Mouse (Mus musculus): Measurements from ENCODE around the gene Zranb3.
"Not testable (repeated sequence)": the region's sequence is repeated elsewhere in the genome, so short reads cannot be mapped to it uniquely, and the experiment has no call there.

Zranb3 gene

DNA sequence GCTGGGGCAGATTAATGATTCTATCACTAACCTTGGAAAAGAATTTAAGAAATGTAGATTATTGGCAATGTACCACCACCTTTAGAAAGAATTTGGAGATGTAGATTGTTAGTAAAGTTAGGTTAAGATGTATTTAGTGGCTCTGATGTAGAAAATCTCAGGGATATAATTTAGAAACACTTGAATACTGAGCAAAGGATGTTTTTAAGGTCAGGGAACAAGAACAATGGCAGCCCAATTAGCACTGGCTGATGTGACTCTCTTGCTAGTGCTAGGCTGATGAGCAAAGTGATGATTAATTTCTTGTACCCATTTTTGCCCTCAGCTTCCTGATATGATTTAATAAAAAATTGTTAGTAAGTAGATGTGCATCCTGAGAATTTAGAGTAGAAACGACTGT is 41.4 kb downstream of the Zranb3 start:
- in situ Hi-C loops (cut with MboI; ENCODE audit: unreplicated experiment in 2 of 2), result no loop called here

DNA sequence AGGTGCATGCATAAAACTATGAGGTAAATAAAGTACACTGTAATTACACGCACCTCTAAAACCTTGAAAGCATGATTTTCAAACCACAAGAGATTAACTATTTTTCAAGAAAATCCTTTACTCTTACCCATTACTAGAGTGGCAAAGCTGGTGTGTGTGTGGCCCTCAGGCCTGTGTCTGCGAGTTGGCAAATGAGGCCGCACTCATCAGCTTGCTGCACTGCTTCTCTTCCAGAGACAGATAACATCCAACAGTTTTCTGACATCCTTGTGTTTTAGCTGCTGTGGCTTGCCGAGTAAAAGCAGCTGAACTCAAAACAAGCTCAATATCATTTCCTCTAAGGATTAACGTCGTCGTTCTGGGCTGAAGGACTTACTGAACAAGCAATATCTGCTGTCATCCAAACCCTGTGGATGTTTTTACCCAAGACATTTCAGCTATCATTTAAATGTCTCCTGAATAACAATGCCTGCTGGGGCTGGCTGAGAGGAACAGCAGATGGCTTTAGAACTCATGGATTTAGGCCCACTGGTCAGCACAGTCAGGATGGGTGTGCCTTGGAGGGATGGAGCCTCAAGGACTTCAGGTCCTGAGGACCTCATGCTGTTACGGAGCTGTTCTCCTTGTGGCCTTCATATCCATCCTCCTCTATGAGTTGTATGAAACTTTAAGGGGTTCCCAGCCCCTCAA is 42.0 kb downstream of the Zranb3 start:
- in situ Hi-C loops (cut with MboI; ENCODE audit: unreplicated experiment in 2 of 2), result no loop called here

DNA sequence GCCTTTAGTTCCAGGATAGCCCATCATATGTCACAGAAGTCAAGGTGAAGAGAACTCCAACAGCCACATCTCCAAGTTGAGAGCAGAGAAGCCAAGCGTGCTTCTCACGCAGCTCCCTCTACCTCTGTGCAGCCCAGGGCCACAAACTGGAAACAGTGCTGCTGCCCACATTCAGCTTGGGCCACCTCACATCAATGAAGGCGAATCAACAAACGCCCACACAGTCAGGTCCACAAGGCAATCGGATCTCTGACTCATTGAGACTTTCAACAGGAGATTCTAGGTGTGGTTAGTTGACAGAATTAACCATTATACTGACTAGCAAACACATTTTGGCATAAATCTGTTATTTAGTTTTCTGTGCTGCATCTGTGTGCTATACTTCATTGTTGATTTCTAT is 44.2 kb downstream of the Zranb3 start:
- in situ Hi-C loops (cut with MboI; ENCODE audit: unreplicated experiment in 2 of 2), result no loop called here

DNA sequence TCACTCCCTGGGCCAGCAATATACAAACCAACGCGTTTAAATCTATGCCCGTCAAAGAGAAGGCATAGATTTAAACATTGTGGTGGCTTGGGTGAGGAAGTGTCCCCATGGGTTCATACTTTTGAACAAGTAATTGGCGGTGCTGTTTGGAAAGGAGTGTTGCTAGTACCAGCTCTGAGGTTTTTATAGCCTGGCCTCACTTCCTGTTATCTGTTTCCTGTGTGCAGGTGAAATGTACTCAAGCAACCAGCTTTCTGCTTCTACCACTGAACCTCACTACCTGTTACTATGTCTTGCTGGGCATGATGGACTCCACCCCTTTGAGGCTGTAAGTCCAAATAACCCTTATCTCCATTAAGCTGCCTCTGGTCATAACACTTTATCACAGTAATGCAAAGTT is 45.6 kb downstream of the Zranb3 start:
- in situ Hi-C loops (cut with MboI; ENCODE audit: unreplicated experiment in 2 of 2), result no loop called here

DNA sequence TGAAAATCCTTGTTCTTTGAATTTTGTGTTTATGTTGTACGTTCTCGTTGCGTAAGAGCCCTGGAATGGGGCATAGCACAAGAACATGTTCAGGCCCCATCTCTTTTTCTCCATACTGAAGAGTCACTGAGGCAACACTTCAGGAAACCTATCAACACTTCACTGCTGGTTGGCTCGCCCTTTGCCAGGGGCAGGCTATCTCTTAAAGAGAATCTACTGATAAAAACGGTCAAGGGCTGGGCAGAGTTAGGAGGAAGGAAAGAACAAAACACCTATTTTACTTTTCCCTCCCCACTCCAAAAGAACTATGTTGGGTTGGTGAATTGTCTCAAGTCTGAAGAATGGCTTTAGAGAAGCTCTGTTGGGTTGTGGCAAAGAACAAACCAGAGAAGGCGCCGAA is 55.9 kb downstream of the Zranb3 start:
- in situ Hi-C loops (cut with MboI; ENCODE audit: unreplicated experiment in 2 of 2), result no loop called here

DNA sequence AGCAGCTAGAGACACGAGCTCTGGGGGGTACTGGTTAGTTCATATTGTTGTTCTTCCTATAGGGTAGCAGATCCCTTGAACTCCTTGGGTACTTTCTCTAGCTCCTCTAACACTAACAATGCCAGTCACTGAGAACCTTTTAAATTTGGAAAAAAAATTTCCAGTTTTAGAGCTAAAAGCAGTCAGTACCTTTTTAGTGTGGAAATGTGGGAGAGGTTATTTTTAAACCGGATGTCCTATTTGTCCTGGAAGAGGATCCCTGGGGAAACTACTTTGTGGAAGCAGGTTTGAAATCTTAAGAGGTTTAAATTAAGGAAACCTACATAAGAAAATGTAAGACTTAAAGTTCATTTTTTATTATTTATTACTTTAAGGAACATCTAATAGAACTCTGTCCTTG is 56.4 kb downstream of the Zranb3 start:
- in situ Hi-C loops (cut with MboI; ENCODE audit: unreplicated experiment in 2 of 2), result no loop called here

DNA sequence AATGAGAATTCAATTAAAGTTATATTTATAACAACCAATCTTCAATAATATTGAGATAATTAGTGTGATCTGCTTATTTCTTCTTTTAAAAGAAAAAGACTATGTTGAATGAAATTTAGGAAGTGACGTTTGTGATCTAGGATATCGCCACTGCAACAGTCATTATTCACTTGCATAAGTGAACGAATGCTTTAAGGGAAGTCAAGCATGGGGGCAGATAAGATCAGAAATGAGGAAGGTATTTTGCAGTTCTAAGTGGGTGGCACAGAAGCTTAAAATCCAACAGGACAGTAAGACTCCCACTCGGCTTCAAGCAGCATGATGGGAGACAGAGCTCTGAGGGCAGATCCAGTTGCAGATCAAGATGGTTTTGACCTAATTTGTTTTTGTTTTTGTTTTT is 58.7 kb downstream of the Zranb3 start:
- in situ Hi-C loops (cut with MboI; ENCODE audit: unreplicated experiment in 2 of 2), result no loop called here

DNA sequence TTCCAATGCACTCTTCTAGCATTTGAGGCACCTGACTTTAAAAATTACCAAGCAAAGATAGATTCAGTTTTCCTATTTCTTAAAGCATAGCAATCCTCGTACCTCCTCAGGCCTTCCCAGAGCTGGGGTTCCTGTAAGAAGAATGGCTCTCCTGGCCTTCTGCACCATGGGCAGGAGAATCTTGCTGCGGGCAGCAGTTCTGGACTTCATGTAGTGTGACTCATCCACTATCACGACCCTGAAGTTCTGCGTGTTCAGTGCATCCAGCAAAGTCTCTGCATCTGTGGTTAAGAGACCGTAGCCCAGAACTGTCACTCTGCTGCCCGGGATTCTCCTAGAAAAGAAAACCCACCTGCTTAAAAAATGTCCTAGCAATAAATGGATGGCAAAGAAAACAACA is 66.6 kb downstream of the Zranb3 start:
- in situ Hi-C loops (cut with MboI; ENCODE audit: unreplicated experiment in 2 of 2), result no loop called here

DNA sequence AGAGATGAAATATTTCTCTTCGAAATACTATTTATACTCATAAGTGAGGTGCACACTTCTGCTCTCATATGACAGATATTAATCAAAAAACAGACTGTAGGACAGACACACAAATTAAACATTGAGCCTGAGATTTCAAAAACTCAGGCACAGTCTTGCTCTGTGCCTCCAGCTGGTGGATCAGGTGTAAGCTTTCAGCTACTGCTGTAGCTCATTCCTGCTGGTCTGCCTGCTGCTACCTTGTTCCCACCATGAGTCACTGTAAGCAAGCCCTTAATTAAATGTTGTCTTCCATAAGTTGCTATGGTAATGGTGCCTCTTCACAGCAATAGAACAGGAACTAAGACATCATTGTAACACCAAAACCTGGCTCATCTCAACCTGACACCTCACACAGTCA is 70.7 kb downstream of the Zranb3 start:
- in situ Hi-C loops (cut with MboI; ENCODE audit: unreplicated experiment in 2 of 2), result no loop called here

DNA sequence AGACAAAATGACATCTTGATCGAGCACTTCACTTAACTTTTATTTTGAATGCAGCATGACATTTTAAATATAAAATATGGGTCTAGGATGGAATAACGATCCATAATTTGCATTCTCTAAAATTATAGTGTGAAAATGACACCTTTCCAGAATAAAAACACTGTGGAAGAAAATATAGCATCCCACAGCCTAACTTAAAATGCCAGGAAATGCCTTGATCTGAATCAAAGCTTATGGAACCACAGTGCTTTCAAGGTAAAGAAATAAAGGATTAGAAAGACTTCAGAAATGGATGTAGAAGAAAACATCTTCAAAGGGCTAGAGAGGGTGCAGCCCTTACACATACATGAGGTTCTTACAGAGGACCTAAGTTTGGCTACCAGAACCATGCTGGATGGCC is 71.3 kb downstream of the Zranb3 start:
- in situ Hi-C loops (cut with MboI; ENCODE audit: unreplicated experiment in 2 of 2), result no loop called here

DNA sequence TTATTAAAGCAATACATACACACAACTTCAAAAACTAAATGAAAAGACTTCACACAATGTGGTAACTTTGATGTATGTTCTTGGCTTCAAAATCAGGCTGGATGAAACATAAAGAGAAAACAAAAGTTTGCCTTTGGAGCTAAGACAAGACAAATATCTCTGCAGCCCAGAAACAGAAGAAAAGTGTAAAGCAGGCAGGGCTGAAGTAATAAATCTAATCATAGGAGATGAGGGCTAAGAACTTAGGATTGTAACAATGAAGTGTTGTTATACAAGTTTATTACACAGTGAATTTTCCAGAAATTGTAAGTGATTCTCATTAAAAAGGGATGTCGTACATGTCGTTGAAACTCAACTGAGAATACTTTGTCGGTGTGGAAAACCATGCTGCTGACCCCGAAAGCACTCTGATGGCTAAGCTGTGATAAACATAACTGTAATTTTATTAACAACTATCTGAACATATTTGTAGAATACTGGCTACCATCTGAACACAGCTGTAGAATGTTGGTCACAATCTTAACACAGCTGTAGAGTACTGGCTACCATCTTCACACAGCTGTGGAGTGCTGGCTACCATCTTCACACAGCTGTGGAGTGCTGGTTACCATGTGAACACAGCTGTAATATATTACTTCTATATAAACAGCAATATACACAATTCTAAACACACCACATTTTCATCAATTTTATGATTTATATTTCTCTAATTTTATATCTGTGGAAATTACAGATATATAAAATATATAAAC is 78.3 kb downstream of the Zranb3 start:
- in situ Hi-C loops (cut with MboI; ENCODE audit: unreplicated experiment in 2 of 2), result no loop called here

DNA sequence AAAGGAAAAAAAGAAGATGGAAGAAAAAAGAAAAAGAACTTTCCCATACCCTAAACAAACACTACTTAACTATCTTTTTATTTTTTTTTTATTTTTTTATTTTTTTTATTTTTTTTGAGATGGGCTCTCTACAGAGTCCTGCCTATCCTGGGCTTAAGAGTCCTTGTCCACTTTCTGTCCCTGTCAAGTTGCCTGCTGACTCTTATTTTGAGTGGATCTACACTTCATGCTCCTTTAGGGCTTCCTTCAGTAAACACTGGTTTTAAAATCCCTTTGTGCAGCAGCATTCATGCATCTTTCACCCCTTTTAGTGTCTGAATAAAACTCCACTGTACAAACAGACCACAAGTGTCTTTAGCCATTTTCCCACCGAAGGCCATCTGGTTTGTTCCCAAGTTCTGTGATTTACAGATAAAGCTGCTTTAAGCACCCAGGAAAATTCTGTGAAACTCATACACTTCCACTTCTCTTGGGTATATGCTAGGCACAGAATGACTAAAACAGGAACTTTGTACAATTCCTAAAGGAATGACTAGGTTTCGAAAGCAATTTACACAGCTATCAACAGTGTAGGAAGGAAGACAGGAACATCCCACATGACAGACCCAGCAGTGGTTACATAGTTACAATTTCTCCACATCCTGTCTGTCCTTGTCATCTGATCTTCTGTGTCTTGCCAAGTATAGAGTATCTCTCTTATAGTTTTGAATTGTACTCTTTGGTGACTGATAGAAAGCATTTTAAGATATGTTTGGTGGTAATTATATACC is 82.7 kb downstream of the Zranb3 start:
- in situ Hi-C loops (cut with MboI; ENCODE audit: unreplicated experiment in 2 of 2), result no loop called here

DNA sequence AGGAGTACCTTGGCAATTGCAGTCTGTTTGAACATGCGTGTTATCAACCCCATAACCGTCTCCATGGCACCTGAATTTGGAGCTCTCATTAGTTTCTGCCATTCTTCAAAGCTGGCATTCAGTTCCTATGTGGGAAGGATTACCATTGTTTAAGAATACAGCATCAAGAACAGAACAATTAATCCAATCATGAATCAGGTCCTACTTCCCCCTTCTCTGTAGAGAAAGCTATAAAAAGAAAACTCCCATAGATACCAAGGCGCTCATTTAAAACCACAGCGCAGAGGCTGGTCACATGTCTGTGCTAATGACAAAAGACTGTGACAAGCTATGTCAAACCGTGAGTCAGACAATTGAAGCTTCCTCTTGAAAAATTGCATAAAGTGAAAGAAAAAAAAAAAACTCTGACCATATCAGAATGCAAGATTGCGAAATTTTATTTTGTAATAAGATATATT is 86.8 kb downstream of the Zranb3 start:
- in situ Hi-C loops (cut with MboI; ENCODE audit: unreplicated experiment in 2 of 2), result no loop called here

DNA sequence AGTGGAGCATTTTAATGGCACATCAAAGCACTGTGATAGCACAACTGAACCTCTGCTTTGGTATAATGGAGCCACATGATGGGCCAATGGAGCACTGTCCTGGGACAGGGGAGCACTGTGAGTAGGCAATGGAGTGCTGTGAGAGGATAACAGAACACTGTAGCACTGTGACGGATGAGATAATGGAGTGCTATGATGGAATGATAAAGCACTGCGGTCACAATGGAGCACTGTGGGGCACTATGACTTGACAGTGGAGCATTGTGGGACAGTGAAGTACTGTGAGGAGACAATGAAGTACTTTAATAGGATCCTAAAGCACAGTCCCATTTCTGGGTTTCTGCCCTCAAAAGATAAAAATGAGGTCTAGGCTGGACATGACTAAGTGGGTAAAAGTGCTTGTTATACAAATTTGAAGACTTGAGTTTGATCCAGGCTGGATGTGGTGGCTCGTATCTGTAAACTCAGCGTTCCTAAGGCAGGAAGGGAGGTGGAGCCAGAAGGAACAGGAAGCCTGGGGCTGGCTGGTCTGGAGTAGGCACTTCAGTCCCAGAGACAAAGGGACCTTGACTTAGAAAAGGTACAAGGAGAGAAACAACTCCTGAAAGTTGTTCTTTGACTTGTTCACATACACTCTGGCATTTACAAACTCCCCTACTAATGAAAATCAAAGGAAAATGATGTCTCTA is 89.0 kb downstream of the Zranb3 start:
- in situ Hi-C loops (cut with MboI; ENCODE audit: unreplicated experiment in 2 of 2), result no loop called here

DNA sequence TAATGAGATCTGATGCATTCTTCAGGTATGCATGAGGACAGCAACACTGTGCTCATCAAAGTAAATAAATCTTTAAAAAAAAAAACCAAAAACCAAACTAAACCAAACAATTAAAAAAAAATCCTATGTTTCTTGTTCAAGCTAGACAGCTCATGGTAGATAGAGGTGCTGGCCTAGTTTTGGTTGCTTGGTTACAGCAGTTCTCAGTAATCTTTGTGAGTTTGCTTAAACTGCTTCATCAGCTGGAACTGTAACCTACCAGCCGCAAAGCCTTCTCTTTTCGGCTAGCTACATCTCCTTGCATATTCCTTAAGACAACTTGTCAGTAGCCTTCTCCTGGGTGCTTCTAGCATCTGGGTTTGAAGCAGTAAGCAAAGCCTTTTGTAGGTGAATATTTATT is 93.1 kb downstream of the Zranb3 start:
- in situ Hi-C loops (cut with MboI; ENCODE audit: unreplicated experiment in 2 of 2), result no loop called here

DNA sequence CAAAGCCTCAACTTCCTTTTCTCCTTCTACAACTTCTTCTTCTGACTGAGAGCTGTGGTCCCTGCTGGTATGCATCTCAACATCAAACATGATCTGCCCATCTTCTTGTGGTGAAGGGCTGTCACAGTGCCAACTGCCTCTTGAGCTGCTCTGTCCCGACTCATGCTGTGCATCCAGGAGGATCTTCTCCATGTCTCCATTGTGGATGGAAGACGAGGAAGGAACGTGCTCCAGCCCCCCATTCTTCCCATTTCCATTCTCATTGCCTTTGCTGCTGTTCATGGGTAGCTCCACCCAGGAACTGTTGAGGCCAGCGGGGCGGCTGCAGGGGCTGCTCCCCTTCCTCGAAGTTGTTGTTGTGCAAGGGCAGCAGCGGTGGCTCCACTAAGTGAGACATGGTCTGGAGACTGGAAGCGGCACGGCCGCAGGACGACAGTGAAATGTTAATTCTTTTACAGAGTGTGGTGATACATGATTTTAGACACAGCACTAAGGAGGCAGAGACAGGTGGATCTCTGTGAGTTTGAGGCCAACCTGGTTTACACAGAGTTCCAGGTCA is 96.7 kb downstream of the Zranb3 start:
- in situ Hi-C loops (cut with MboI; ENCODE audit: unreplicated experiment in 2 of 2), result not testable (repeated sequence)

DNA sequence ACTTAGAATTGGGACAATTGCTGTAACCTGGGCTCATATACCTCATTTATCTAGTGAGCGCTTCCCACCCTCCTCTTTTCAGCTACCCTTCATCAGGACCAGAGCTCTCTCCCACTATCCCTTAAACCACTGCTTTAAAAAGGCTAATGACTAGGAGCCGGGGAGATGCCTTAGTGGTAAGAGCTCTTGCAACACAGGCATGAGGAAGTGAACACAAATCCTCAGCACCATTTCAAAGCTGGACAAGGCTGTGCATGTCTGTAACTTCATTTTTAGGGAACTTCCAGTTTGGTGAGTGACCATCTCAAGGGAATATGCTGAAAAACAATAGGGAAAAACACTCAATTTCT is 98.5 kb downstream of the Zranb3 start:
- in situ Hi-C loops (cut with MboI; ENCODE audit: unreplicated experiment in 2 of 2), result no loop called here

DNA sequence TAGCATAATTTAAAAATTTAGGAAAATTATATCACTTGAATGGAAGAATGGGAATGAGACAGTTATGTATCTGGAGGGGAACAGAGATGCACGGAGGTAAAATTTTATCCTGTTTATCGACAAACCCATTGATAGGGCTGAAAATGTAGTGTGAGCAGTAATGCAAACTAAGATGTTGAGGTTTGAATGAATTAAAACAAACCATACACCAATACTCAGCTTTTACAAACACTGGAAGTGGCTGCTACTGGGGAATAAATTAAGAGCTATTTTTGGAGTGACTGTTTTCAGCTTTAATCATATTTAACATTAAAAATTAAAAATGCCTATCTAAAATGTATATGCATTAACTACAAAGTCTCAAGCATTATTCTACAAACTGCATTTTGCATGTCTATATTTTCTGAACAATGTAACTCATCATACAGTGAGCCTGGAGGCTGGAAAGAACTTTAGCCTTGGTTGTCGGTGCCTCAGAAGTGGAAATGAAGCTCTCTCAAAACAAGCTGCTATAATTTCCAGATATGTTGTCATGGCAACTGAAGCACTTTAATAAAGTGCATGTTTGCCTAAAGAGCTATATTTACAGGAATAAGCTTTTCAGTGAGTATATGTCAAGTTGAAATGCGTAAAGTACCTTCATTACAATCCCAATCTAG is 99.0 kb downstream of the Zranb3 start:
- in situ Hi-C loops (cut with MboI; ENCODE audit: unreplicated experiment in 2 of 2), result no loop called here

DNA sequence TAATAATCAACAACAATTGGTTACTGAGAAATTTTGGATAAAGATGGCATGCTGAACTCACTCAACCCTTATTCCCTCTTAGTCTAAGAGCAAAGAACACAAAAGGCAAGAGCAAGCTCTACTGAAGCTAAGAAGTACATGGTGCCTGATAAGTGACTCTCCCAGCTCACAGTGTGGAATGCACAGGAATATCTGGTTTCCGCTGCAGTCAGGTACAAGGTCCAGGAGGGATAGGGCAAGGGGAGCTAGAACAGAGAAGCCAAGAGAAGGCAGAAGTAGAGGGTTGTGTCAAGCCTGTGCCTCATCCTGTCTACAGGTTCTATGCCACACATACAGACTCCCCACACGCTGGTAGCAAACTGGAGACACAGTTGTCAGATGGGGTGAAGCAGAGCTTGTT is 100.7 kb downstream of the Zranb3 start:
- in situ Hi-C loops (cut with MboI; ENCODE audit: unreplicated experiment in 2 of 2), result no loop called here

DNA sequence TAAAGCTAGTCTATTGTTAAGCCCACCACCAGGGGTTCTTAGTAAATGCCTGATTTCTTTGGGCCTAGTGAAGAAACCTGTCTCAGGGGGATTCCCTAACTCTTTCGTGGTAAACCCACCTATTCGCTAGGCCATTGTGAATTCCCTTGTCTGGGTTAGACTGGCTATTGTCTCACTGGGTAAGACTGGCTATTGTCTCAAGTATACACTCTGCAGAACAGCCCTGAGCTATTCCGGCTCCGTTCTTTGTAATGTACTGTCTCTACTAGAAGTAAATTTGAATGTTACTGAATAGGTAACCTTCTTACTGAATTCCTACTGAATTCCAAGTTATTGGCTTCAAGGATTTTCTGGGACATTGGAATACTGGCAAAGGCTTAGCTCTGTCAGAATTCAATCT is 101.9 kb downstream of the Zranb3 start:
- in situ Hi-C loops (cut with MboI; ENCODE audit: unreplicated experiment in 2 of 2), result not testable (repeated sequence)

All from v-Abl transformed pro-B cells (cell line).